Mouse (Mus musculus) kidney, adult 2 months (tissue): ENCODE measurements around the gene Mex3a.

Experiments
- CTCF ChIP-seq: fragments of 200-500 bp; conservative IDR thresholded peaks from 2 replicates; pipeline ENCODE4 v1.5.1; 2011; ENCODE audit warnings: low read depth, mild to moderate bottlenecking, control low read depth, low read length, moderate library complexity, mixed read lengths; ENCODE audit not compliant: insufficient read depth, insufficient read length
- POLR2A ChIP-seq: fragments of 200-500 bp; IDR thresholded peaks from one replicate; pipeline ENCODE4 v1.6.1; 2011; ENCODE audit warnings: low read depth, low read length, control low read depth

GRCm38 (mm10) chr3:88520078-88520477 lies 12.1 kb upstream of the Mex3a start:
- no peak for TF ChIP-seq CTCF
- TF ChIP-seq POLR2A, result no peak
